Mouse (Mus musculus) embryo, embryonic 11.5 days (tissue): Measurements from ENCODE around the gene D1Ertd622e.

Experiments used
- DNase-seq: peaks from one replicate; pipeline ENCODE4 v3.0.0-alpha.2; 2012; ENCODE audit warnings: low read depth, low spot score

D1Ertd622e gene

GRCm38 (mm10) chr1:97661406-97662241 is at the start of gene D1Ertd622e:
Gene D1Ertd622e, minus strand, starts transcription at chr1:97662074.
- DNase-seq: peak; percentile 58

GRCm38 (mm10) chr1:97710520-97710919 is 48.6 kb upstream of the D1Ertd622e start:
- no peak for DNase-seq

GRCm38 (mm10) chr1:97705389-97705788 is 43.5 kb upstream of the D1Ertd622e start:
- no peak for DNase-seq

GRCm38 (mm10) chr1:97704646-97705045 is 42.8 kb upstream of the D1Ertd622e start:
- no peak for DNase-seq

- DNase-seq: no peak
Observed at GRCm38 (mm10) chr1:97698956-97699570, 37.2 kb upstream of the D1Ertd622e start.

- DNase-seq: no peak
Observed at GRCm38 (mm10) chr1:97697273-97697672, 35.4 kb upstream of the D1Ertd622e start.

GRCm38 (mm10) chr1:97693825-97694224 is 32.0 kb upstream of the D1Ertd622e start:
- DNase-seq: no peak

- peak; percentile 23 for DNase-seq
Observed at GRCm38 (mm10) chr1:97688756-97689155, 26.9 kb upstream of the D1Ertd622e start.

GRCm38 (mm10) chr1:97676526-97677177 is 14.8 kb upstream of the D1Ertd622e start:
- no peak for DNase-seq

GRCm38 (mm10) chr1:97676115-97676514 is 14.2 kb upstream of the D1Ertd622e start:
- DNase-seq: no peak

GRCm38 (mm10) chr1:97672849-97673248 is 11.0 kb upstream of the D1Ertd622e start:
- no peak for DNase-seq

GRCm38 (mm10) chr1:97667288-97667687 is 5.4 kb upstream of the D1Ertd622e start:
- DNase-seq: no peak

GRCm38 (mm10) chr1:97662324-97662723 is 450 bp upstream of the D1Ertd622e start:
- no peak for DNase-seq

GRCm38 (mm10) chr1:97660687-97661405 is 1.0 kb downstream of the D1Ertd622e start:
- peak; percentile 35 for DNase-seq

- no peak for DNase-seq
Observed at GRCm38 (mm10) chr1:97659405-97659804, 2.5 kb downstream of the D1Ertd622e start.

GRCm38 (mm10) chr1:97657786-97658185 is 4.1 kb downstream of the D1Ertd622e start:
- no peak for DNase-seq

- DNase-seq: no peak
Observed at GRCm38 (mm10) chr1:97657201-97657600, 4.7 kb downstream of the D1Ertd622e start.

GRCm38 (mm10) chr1:97654397-97654975 is 7.4 kb downstream of the D1Ertd622e start:
- DNase-seq: no peak

- DNase-seq: no peak
Observed at GRCm38 (mm10) chr1:97650553-97651123, 11.2 kb downstream of the D1Ertd622e start.

GRCm38 (mm10) chr1:97650072-97650471 is 11.8 kb downstream of the D1Ertd622e start:
- no peak for DNase-seq

- no peak for DNase-seq
Observed at GRCm38 (mm10) chr1:97647037-97647436, 14.8 kb downstream of the D1Ertd622e start.
